Mouse (Mus musculus) lung, embryonic 14.5 days (tissue): ENCODE results near the gene BC029722. TPM values are rescaled to one million over a fixed set of nuclear protein-coding genes. Genes with fewer than 3 reads are reported as not detected.

Experiments
- ATAC-seq: fragments of 200-750 bp; cut with Nextera tagmentation; 2 replicates; pipeline ENCODE4 v1.8.0; 2017; ENCODE audit warnings: mild to moderate bottlenecking, moderate TSS enrichment, moderate library complexity; ENCODE audit not compliant: insufficient read depth
- DNase-seq: peaks from one replicate; pipeline ENCODE4 v3.0.0-alpha.2; 2015
- H3K27ac ChIP-seq: fragments of 300-500 bp; sonication (generic); 2 replicates; pipeline ENCODE4 v1.5.1; 2014; ENCODE audit warnings: low read depth, mild to moderate bottlenecking, moderate library complexity
- H3K27me3 ChIP-seq: fragments of 300-500 bp; sonication (generic); 2 replicates; pipeline ENCODE4 v1.6.1; 2014; ENCODE audit warnings: low read length, control low read depth; ENCODE audit not compliant: insufficient read depth
- H3K36me3 ChIP-seq: fragments of 300-500 bp; sonication (generic); 2 replicates; pipeline ENCODE4 v1.6.1; 2014; ENCODE audit warnings: control low read depth; ENCODE audit not compliant: insufficient read depth
- H3K4me1 ChIP-seq: fragments of 300-500 bp; sonication (generic); 2 replicates; pipeline ENCODE4 v1.6.1; 2014; ENCODE audit warnings: antibody characterized with exemption, control low read depth; ENCODE audit not compliant: insufficient read depth
- H3K4me2 ChIP-seq: fragments of 300-500 bp; sonication (generic); 2 replicates; pipeline ENCODE4 v1.6.1; 2014; ENCODE audit warnings: mild to moderate bottlenecking
- H3K4me3 ChIP-seq: fragments of 300-500 bp; sonication (generic); 2 replicates; pipeline ENCODE4 v1.5.1; 2014; ENCODE audit warnings: low read depth, low read length
- H3K9ac ChIP-seq: fragments of 300-500 bp; sonication (generic); 2 replicates; pipeline ENCODE4 v1.6.1; 2014
- H3K9me3 ChIP-seq: fragments of 300-500 bp; sonication (generic); 2 replicates; pipeline ENCODE4 v1.6.1; 2016; ENCODE audit warnings: low read depth, low read length, control low read depth
- CTCF ChIP-seq: IDR thresholded peaks from 2 replicates; pipeline ENCODE4 v1.5.1; 2016; ENCODE audit warnings: antibody characterized with exemption, low read depth
- WGBS: fragments of 180-500 bp; shearing (Covaris S2); extraction: QIAGEN DNeasy Blood & Tissue Kit; methylation state at CpG from one replicate; pipeline ENCODE4 v1.1.7; 2014; 5-methylcytosine and 5-hydroxymethylcytosine counted together
- polyA plus RNA-seq: library from polyadenylated mRNA; unstranded; fragments of >200 nt; fragmentation: Nextera tagmentation; extraction: Ambion mirVana; gene quantifications from 2 replicates; pipeline ENCODE4 v1.2.1, GENCODE M21; 2014

BC029722 gene
- polyA plus RNA-seq, 1 experiment from 2014 or later = 8.9 TPM

DNA sequence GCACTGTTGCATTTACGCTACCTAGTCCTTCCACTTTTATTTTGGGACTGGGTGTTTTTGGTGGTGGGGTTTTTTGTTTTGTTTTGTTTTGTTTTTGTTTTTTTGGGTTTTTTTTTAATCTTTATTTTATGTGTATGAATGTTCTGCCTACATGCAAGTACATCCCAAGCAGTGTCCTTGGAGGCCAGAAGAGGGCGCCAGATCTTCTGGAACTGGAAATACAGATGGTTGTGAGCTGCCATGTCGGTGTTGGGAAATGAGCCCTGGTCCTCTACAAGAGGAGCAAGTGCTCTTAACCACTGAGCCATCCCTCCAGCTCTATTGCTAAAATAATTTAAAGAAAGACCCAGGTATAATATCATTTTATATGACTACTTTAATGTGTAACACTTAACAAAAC is 16.5 kb downstream of the BC029722 start:
- Histone ChIP-seq H3K9ac (no peak overlapping the region), H3K27ac (no peak overlapping the region), H3K4me1 (no peaks in the 10 kb centered on the region), H3K36me3 (no peaks in the 10 kb centered on the region), H3K9me3 (no peaks in the 10 kb centered on the region), H3K4me3 (no peak overlapping the region), H3K4me2 (no peak overlapping the region), H3K27me3 (no peaks in the 10 kb centered on the region)
- peak; percentile 38; the same call in 1 of the 2 replicates for TF ChIP-seq CTCF
- WGBS = 61% methylated on average over 3 of the region's 3 CpGs
- ATAC-seq (no peak), DNase-seq (peak; percentile 22)

DNA sequence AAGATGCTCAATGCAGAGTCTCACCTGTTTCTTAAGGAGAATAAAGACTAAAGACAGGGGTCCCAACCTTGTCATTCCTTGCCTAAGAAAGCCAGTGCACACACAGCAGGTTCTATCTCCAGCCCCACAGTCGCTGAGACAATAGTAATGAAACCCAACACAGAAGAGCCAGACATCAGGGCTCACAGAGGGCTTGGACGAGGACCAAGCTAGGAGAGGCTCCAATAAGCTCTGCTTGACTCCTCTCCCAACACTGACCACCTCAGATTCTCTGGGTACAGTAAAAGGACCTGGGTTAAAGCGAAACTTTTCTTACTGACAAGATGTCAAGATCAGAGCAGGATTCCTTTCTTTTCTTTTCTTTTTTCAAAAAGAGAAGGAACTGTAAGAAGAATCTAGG is 20.6 kb downstream of the BC029722 start:
- Histone ChIP-seq H3K4me1 (no peaks in the 10 kb centered on the region), H3K36me3 (no peaks in the 10 kb centered on the region), H3K4me2 (no peak overlapping the region), H3K4me3 (no peak overlapping the region), H3K27ac (no peak overlapping the region), H3K9ac (no peak overlapping the region), H3K27me3 (no peaks in the 10 kb centered on the region), H3K9me3 (no peaks in the 10 kb centered on the region)
- DNase-seq (no peak), ATAC-seq (no peak)
- 49% methylated on average over 3 of the region's 3 CpGs for WGBS
- no peak for TF ChIP-seq CTCF

DNA sequence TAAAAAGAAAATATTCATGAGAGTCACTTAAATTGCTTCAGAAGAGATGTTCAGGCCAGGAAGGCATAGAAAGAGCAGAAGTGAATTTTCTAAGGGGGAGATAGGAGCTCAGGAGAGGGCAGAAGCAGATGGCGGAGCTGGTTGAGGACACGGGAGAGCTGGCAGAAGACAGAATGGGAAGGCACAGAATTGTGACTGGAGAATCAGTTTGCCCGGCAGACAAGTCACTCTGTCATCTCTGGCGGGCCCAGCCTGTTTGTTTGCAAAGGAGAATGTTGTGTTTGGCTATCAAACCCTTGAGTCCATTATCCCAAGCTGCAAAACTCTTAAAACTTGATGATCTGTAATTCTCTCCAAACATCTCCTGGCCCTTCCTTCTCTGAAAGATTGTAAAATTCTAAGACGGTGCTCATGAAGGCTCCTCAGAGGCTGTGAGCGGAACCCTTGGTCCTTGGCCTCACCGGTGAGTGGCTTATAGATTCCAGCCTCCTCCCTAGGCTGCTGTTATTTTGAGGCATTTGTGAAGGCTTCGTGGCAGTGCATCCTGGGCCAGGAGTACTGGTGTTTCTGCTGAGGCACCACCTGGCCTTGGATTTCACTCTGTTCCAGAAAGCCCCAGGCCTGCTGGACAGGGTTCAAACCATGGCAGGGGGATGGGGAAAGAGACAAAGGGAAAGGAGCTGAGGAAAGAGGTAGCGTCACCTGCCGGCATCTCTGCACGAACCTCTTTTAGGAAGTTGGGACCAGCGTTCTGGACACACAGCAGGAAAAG is 24.4 kb downstream of the BC029722 start:
- no peaks in the 10 kb centered on the region for H3K36me3 ChIP-seq
- no peak for TF ChIP-seq CTCF
- 73% methylated on average over 12 of the region's 12 CpGs for WGBS
- no peaks in the 10 kb centered on the region for H3K4me1 ChIP-seq
- H3K9ac ChIP-seq = no peak overlapping the region
- no peaks in the 10 kb centered on the region for H3K27me3 ChIP-seq
- no peaks in the 10 kb centered on the region for H3K9me3 ChIP-seq
- ATAC-seq (no peak), DNase-seq (no peak)
- no peak overlapping the region for H3K4me2 ChIP-seq
- H3K4me3 ChIP-seq = no peak overlapping the region
- H3K27ac ChIP-seq = no peak overlapping the region

DNA sequence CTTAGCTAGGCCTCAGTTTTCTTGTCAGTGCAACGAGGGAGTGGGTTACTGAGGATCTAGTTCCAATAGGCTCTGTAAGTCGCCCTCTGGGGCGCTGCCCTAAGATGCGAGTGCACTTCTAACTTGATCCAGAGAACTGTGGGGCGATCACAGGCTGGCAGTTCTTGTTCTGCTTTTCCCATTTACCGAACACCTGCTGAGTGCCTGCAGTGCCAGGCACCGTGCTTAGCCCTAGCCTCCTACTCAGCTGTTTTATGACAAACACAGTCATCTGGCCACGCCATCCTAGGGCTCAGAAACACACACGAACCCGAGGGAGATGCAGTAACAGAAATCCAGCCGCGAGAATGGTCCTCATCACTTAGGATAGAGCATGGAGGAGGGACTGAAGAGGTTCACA is 26.3 kb downstream of the BC029722 start:
- Histone ChIP-seq H3K4me2 (no peak overlapping the region), H3K9ac (no peak overlapping the region), H3K27ac (no peak overlapping the region), H3K9me3 (no peaks in the 10 kb centered on the region), H3K4me1 (no peaks in the 10 kb centered on the region), H3K36me3 (no peaks in the 10 kb centered on the region), H3K4me3 (no peak overlapping the region), H3K27me3 (no peaks in the 10 kb centered on the region)
- ATAC-seq (no peak), DNase-seq (no peak)
- TF ChIP-seq CTCF = no peak
- WGBS = 34% methylated on average over 12 of the region's 12 CpGs

DNA sequence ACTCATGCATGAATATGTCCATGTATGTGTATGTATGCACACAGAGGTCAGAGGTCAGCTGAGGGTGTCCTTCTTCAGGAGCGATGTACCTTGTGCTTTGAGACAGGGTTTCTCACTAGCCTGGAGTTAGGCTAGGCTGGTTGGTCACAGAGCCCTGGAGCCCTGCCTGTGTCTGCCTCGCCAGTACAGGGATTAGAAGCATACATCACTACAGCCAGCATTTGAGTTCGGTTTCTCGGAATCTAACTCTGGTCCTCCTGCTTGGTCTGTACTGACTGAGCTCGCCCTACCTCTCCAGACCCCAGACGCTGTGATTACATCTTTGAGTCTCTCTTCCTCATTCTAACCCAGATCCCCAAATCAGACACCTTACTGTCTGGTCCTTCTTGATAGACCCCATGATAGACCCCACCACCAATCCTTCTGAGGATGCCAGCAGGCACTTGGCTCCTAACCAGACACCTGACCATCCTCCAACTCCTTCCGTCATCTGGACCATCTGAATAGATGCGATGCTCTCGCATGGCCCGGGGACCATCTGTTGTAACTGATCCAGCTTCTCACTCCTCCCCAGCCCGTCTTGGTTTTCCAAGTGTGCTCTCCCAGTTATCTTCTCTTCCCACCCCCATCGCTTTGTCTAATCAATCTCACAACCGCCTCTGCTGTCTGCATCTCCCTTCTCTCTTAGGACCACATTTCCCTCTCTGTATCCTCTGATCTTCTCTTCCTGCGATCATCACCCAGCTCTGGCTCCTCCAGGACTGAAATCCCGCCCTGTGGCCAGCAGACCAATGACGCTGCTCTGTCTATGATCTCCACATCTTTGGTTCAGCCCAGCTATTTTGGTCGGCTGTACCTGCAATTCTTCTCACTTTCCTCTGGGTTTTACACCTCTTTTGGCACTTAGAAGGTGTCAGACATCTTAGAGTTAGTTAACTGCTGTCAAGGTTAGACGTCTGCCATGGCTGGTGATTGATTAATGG is 31.0 kb downstream of the BC029722 start:
- Histone ChIP-seq H3K4me3 (no peak overlapping the region), H3K9me3 (no peaks in the 10 kb centered on the region), H3K4me1 (no peaks in the 10 kb centered on the region), H3K27ac (no peak overlapping the region), H3K27me3 (no peaks in the 10 kb centered on the region), H3K9ac (no peak overlapping the region), H3K4me2 (no peak overlapping the region), H3K36me3 (no peaks in the 10 kb centered on the region)
- 58% methylated on average over 18 of the region's 18 CpGs for WGBS
- no peak for ATAC-seq
- no peak for TF ChIP-seq CTCF
- no peak for DNase-seq

DNA sequence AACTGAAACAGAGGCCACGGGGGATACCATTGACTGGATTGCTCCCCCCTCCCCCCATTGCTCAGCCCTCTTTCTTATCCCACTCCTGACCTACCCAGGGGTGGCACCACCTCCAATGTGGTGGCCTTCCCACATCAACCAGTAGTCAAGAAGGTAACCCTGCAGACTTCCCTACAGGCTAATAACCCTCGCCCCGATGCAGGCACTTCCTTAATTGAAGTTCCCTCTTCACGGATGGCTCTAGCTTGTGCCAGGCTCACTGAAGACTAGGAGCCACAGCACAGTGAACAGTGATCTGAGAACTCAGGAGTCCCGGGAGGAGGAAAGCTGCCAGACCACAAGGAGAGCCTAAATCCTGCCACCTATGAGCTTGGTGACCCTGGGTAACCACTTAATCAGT is 32.3 kb downstream of the BC029722 start:
- Histone ChIP-seq H3K27me3 (no peaks in the 10 kb centered on the region), H3K9me3 (no peaks in the 10 kb centered on the region), H3K27ac (no peak overlapping the region), H3K4me1 (no peaks in the 10 kb centered on the region), H3K4me3 (no peak overlapping the region), H3K9ac (no peak overlapping the region), H3K36me3 (no peaks in the 10 kb centered on the region), H3K4me2 (no peak overlapping the region)
- ATAC-seq = no peak
- TF ChIP-seq CTCF = no peak
- no peak for DNase-seq
- WGBS = 67% methylated on average over 5 of the region's 5 CpGs

DNA sequence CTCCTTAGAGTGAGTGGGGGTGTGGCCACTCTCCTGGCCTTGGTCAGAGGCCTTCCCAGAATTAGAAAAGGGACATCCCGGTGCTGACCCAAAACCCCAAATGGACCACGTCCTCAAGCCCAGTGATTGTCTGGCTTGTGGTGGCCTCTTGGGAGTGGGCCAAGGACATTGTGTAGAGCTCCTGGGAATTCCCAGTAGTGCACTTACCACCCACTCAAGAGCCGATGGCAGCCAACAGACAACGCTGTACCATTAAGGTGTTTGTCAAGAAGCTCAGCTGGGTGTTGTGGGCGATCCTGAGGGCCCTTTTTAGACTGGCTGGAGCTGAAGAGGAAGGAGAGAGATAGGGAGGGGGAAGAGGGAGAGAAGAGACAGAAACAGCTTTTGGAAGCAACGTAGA is 34.7 kb downstream of the BC029722 start:
- DNase-seq = no peak
- no peaks in the 10 kb centered on the region for H3K36me3 ChIP-seq
- H3K9ac ChIP-seq = no peak overlapping the region
- H3K27ac ChIP-seq = no peak overlapping the region
- no peaks in the 10 kb centered on the region for H3K9me3 ChIP-seq
- no peak overlapping the region for H3K4me3 ChIP-seq
- H3K4me1 ChIP-seq = no peaks in the 10 kb centered on the region
- WGBS = 63% methylated on average over 6 of the region's 6 CpGs
- H3K4me2 ChIP-seq = no peak overlapping the region
- TF ChIP-seq CTCF = no peak
- ATAC-seq = no peak
- no peaks in the 10 kb centered on the region for H3K27me3 ChIP-seq
